Mouse (Mus musculus) bone marrow macrophage, adult 2 months (primary cell): ENCODE data around the gene Plch2.

Source experiments
- CTCF ChIP-seq: IDR thresholded peaks from 2 replicates; pipeline ENCODE4 v1.5.1; 2012; ENCODE audit warnings: low read depth, mild to moderate bottlenecking, low read length, moderate library complexity
- POLR2A ChIP-seq: IDR thresholded peaks from 2 replicates; pipeline ENCODE4 v1.6.1; 2012; ENCODE audit warnings: mild to moderate bottlenecking, low read depth, low read length, borderline replicate concordance

GRCm38 (mm10) chr4:154942632-154943322 lies 113.8 kb downstream of the Plch2 start:
- TF ChIP-seq POLR2A: no peak
- no peak for TF ChIP-seq CTCF
